Mouse (Mus musculus): Measurements from ENCODE around the gene C2. TPM values are rescaled to one million over a fixed set of nuclear protein-coding genes. Genes with fewer than 3 reads are reported as not detected.

The C2 gene
- polyA plus RNA-seq, 1 experiment from 2014 or later: 3.6 TPM

DNA sequence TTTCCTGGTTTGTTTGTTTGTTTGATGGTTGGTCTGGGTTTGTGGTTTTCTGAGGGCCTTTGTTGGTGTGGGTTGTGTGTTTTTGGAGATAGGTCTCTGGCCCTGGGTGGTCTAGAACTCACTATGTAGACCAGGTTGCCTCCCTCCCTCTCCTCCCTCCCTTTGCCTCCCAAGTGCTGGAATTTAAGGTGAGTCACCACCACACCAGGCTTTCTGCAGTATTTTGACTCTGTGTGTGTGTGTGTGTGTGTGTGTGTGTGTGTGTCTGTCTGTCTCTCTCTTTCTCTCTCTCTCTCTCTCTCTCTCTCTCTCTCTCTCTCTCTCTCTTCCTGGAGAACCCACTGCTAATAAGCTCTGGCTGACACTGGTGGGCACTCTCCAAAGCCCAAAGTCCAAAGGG lies 16.9 kb downstream of the C2 start:
- Histone ChIP-seq H3K4me3 (replicated peaks; ENCODE audit: low read depth, low read length) (no peak overlapping the region), H3K9ac (replicated peaks; ENCODE audit: low read length) (no peak overlapping the region), H3K27me3 (ENCODE audit: control insufficient read depth, insufficient read depth, low read length) (no peaks in the 10 kb centered on the region), H3K4me1 (ENCODE audit: control insufficient read depth, insufficient read depth, low read length) (no peaks in the 10 kb centered on the region), H3K4me2 (ENCODE audit: low read length) (no peak overlapping the region), H3K27ac (replicated peaks; ENCODE audit: low read depth, low read length) (no peak overlapping the region), H3K9me3 (ENCODE audit: control insufficient read depth, low read length) (no peaks in the 10 kb centered on the region), H3K36me3 (ENCODE audit: control insufficient read depth, insufficient read depth, low read length) (no peaks in the 10 kb centered on the region)
- DNase-seq (no peak), ATAC-seq (ENCODE audit: low FRiP score, low TSS enrichment) (no peak)

DNA sequence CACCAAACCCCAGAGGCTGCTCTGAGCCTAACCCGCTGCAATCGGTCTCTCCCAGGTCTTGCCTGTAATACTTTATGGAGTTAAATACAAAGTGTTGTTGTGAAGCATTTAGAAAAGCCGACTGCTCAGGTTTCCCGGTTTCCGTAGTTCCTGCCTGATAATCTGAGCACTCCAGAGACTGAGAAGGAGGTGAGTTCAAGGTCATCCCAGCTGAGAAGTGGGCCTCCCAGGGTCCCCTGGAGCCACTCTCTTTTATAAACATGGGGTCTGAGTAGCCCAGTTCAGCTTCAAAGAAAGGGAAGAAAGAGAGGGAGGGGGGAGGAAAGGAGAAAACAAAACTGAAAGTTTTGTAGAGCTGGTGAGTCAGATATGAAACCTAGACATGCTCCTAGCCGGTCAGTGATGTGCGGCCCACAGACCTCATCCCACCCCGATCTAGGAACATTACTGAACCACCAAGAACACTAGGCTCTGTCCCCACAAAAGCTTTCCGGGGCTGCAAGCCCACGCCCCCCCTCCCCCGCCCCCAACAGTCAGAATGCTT lies 18.7 kb downstream of the C2 start, which contains the start of gene Zbtb12:
Gene Zbtb12 (plus strand): TSS at position 148 of the 544 bp plus-strand sequence.
- ATAC-seq (ENCODE audit: low FRiP score, low TSS enrichment): no peak

DNA sequence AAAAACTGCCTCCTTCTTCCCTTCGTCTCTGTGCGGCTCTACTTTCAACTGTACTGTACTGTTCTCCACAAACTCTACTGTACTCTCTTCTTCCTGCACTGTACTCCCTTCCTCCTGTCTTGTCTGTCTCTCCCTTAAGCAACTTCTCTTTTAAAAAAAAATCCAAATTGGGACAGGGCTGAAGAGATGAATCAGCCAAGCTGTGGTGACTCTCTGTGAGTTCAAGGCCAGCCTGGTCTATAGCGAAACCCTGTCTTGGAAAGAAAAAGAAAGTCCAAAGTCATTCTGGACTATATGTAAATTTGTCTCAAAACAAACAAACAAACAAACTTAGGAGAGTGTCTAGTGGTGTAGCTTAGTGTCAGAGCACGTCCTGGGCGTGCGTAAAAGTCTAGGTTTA lies 23.7 kb downstream of the C2 start:
- Histone ChIP-seq H3K9me3 (ENCODE audit: control insufficient read depth, low read length) (no peaks in the 10 kb centered on the region), H3K4me2 (ENCODE audit: low read length) (no peak overlapping the region), H3K4me1 (ENCODE audit: control insufficient read depth, insufficient read depth, low read length) (no peaks in the 10 kb centered on the region), H3K9ac (replicated peaks; ENCODE audit: low read length) (no peak overlapping the region), H3K4me3 (replicated peaks; ENCODE audit: low read depth, low read length) (no peak overlapping the region), H3K36me3 (ENCODE audit: control insufficient read depth, insufficient read depth, low read length) (no peaks in the 10 kb centered on the region), H3K27ac (replicated peaks; ENCODE audit: low read depth, low read length) (no peak overlapping the region), H3K27me3 (ENCODE audit: control insufficient read depth, insufficient read depth, low read length) (no peaks in the 10 kb centered on the region)
- ATAC-seq (ENCODE audit: low FRiP score, low TSS enrichment) (no peak), DNase-seq (no peak)
- 93% methylated on average over 6 of the region's 6 CpGs for WGBS

More for the DNA sequence above, 18.7 kb downstream of the C2 start, which contains the start of gene Zbtb12:
- H3K9me3 ChIP-seq (ENCODE audit: control insufficient read depth, low read length): no peaks in the 10 kb centered on the region
- H3K4me1 ChIP-seq (ENCODE audit: control insufficient read depth, insufficient read depth, low read length): no peaks in the 10 kb centered on the region
- DNase-seq: no peak
- H3K27ac ChIP-seq (replicated peaks; ENCODE audit: low read depth, low read length): no peak within 1 kb of the TSS
- H3K4me3 ChIP-seq (replicated peaks; ENCODE audit: low read depth, low read length): no peak within 1 kb of the TSS
- H3K4me2 ChIP-seq (ENCODE audit: low read length): no peak within 1 kb of the TSS
- no peak within 1 kb of the TSS for H3K9ac ChIP-seq (replicated peaks; ENCODE audit: low read length)
- WGBS: 72% methylated on average over 11 of the region's 11 CpGs
- no peaks in the 10 kb centered on the region for H3K36me3 ChIP-seq (ENCODE audit: control insufficient read depth, insufficient read depth, low read length)
- no peaks in the 10 kb centered on the region for H3K27me3 ChIP-seq (ENCODE audit: control insufficient read depth, insufficient read depth, low read length)

DNA sequence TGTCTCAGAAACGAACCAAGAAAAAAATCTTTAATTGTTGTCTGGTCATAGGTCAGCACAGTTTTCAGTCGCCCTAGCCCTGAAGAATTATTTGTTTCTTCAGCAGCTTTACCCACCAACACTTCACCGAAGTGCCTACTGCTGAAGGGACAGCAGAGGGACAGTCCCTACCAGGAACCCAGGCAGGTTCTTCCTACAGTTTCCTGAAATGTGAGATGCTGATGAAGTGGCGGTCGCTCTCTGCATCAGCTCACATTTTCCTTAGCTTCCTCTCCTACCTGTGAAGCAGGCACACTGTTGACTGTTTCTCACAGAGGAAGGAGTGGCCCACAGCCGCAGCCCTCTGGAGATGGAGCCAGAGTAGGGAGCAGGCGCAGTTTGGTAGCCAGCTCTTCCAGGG lies 32.1 kb downstream of the C2 start:
- WGBS: 70% methylated on average over 7 of the region's 7 CpGs
- no peak for DNase-seq

DNA sequence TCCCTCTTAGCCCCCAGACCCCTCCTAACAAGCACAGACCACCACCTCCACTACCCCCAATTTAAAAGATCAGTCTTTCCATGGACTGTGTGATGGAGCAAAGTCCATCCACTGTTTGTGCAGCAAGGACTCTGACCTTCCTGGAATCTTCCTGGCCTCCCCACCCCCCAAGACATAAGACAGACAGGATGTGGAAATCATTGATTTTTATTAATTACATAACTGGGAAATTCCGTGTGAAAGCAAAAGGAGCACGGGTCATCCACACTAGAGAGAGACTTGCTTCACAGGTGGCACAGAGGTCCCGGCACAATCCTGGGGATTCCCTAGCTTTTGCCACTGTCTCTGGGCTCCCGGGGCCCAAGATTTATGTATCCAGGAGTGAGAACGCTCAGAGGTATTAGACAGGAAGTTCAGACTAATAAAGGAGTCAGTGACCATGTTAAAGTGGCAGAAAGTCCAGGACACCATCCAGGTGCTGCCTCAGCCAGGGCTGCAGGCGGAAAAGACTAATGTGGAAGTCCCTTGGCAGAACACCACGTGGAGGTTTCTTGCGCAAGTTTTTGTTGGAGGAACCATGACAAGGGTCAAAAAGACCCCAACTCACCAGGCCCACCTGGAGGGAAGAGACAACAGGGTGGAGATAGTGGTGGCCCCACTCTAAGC lies 35.5 kb downstream of the C2 start, which contains the start of gene Cfb:
Gene Cfb (minus strand): TSS at position 103 of the 666 bp plus-strand sequence.
- ATAC-seq (ENCODE audit: low FRiP score, low TSS enrichment): no peak
- peaks cover 6% of the 10 kb centered on the region; the same call in 1 of the 2 replicates for H3K36me3 ChIP-seq (ENCODE audit: control insufficient read depth, insufficient read depth, low read length)
- no peaks in the 10 kb centered on the region for H3K9me3 ChIP-seq (ENCODE audit: control insufficient read depth, low read length)
- no peak within 1 kb of the TSS for H3K9ac ChIP-seq (replicated peaks; ENCODE audit: low read length)
- no peaks in the 10 kb centered on the region for H3K4me1 ChIP-seq (ENCODE audit: control insufficient read depth, insufficient read depth, low read length)
- no peak for DNase-seq
- 75% methylated on average over 8 of the region's 8 CpGs for WGBS
- no peaks in the 10 kb centered on the region for H3K27me3 ChIP-seq (ENCODE audit: control insufficient read depth, insufficient read depth, low read length)
- H3K4me2 ChIP-seq (ENCODE audit: low read length): no peak within 1 kb of the TSS
- H3K27ac ChIP-seq (replicated peaks; ENCODE audit: low read depth, low read length): no peak within 1 kb of the TSS
- H3K4me3 ChIP-seq (replicated peaks; ENCODE audit: low read depth, low read length): no peak within 1 kb of the TSS

More for the DNA sequence above, 32.1 kb downstream of the C2 start:
- H3K9me3 ChIP-seq (ENCODE audit: control insufficient read depth, low read length): no peaks in the 10 kb centered on the region
- no peaks in the 10 kb centered on the region for H3K4me1 ChIP-seq (ENCODE audit: control insufficient read depth, insufficient read depth, low read length)
- H3K36me3 ChIP-seq (ENCODE audit: control insufficient read depth, insufficient read depth, low read length): no peaks in the 10 kb centered on the region
- H3K27ac ChIP-seq (replicated peaks; ENCODE audit: low read depth, low read length): no peak overlapping the region
- no peak overlapping the region for H3K9ac ChIP-seq (replicated peaks; ENCODE audit: low read length)
- no peaks in the 10 kb centered on the region for H3K27me3 ChIP-seq (ENCODE audit: control insufficient read depth, insufficient read depth, low read length)
- H3K4me2 ChIP-seq (ENCODE audit: low read length): no peak overlapping the region
- no peak overlapping the region for H3K4me3 ChIP-seq (replicated peaks; ENCODE audit: low read depth, low read length)
- no peak for ATAC-seq (ENCODE audit: low FRiP score, low TSS enrichment)

DNA sequence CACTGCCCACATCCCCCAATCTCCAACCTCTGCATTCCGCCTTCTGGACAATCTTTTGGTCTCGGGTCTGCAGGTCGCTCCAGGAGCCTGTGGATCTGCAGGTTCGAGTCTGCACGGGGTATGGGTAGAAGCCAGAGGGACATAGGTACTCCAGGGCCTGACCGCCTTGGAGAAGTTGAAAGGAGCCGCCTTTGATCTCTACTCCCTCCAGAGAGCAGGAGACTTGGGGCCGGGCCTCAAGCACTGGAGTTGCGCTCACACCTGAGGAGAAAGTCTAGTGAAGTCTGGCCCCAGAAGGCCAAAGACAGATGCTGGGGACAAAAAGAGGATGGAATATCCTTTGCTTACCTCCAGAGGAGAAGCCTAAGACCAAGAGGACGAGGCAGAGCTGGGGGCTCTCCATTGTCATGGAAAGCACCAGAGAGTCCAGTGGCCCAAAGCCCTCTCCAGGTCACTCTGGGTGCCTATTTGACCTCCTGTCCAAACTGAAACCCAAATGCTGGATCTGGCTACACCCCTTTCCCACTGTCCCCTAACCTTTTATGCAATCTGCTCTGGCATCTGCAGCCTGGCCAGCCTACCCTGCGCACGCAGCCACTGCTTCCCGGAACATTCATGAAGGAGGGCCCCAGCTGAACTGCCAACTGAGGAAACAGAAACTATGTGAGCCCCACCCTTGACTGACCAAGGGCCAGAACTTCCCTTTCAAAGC lies 36.2 kb downstream of the C2 start:
- no peaks in the 10 kb centered on the region for H3K9me3 ChIP-seq (ENCODE audit: control insufficient read depth, low read length)
- WGBS: 68% methylated on average over 13 of the region's 13 CpGs
- no peak overlapping the region for H3K27ac ChIP-seq (replicated peaks; ENCODE audit: low read depth, low read length)
- DNase-seq: no peak
- H3K36me3 ChIP-seq (ENCODE audit: control insufficient read depth, insufficient read depth, low read length): peaks cover 11% of the 10 kb centered on the region; the same call in 1 of the 2 replicates
- no peak overlapping the region for H3K4me2 ChIP-seq (ENCODE audit: low read length)
- no peak for ATAC-seq (ENCODE audit: low FRiP score, low TSS enrichment)
- no peak overlapping the region for H3K9ac ChIP-seq (replicated peaks; ENCODE audit: low read length)
- H3K27me3 ChIP-seq (ENCODE audit: control insufficient read depth, insufficient read depth, low read length): no peaks in the 10 kb centered on the region
- no peak overlapping the region for H3K4me3 ChIP-seq (replicated peaks; ENCODE audit: low read depth, low read length)
- no peaks in the 10 kb centered on the region for H3K4me1 ChIP-seq (ENCODE audit: control insufficient read depth, insufficient read depth, low read length)

DNA sequence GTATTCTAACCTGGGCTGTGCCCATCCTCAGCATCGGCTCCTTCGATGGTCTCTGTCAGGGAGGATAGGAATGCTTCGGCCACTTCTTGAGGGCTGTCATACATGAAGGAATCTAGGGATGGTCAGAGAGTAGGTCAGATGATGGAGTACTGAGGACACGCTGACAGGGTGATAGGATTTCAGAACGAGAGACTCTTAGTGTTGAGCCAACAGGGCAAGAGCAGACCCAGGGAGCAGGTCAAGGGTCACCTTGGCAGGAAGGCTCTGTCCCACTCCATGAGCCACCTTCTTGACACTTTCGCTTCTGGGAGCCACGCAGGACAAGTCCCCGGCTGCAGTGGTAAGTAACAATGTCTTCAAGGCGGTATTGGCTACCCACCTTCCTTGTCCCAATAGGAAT lies 37.6 kb downstream of the C2 start:
- no peak overlapping the region for H3K9ac ChIP-seq (replicated peaks; ENCODE audit: low read length)
- DNase-seq (no peak), ATAC-seq (ENCODE audit: low FRiP score, low TSS enrichment) (no peak)
- H3K4me2 ChIP-seq (ENCODE audit: low read length): no peak overlapping the region
- H3K4me1 ChIP-seq (ENCODE audit: control insufficient read depth, insufficient read depth, low read length): no peaks in the 10 kb centered on the region
- 88% methylated on average over 9 of the region's 9 CpGs for WGBS
- H3K9me3 ChIP-seq (ENCODE audit: control insufficient read depth, low read length): no peaks in the 10 kb centered on the region
- no peaks in the 10 kb centered on the region for H3K27me3 ChIP-seq (ENCODE audit: control insufficient read depth, insufficient read depth, low read length)
- H3K36me3 ChIP-seq (ENCODE audit: control insufficient read depth, insufficient read depth, low read length): peaks cover 23% of the 10 kb centered on the region
- H3K27ac ChIP-seq (replicated peaks; ENCODE audit: low read depth, low read length): no peak overlapping the region
- no peak overlapping the region for H3K4me3 ChIP-seq (replicated peaks; ENCODE audit: low read depth, low read length)

DNA sequence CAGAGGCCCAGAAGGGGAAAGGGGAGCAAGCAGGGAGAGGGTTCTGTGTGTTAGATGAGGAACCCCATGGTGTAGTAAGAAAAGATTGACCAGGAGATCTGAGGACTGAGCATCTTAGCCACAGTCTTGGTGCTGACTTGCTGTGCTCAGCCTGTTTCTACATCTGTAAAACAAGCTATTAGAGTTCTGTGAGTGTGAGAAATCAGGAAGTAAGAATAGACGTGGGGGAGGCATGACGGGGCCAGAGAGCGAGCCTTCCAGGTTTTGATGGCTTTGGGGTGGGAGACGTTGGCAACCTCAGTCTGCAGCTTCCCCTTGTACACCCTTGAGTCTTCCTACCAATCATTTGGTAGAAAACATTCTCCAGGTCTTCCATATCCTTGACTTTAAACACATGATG lies 39.4 kb downstream of the C2 start:
- Histone ChIP-seq H3K9ac (replicated peaks; ENCODE audit: low read length) (no peak overlapping the region), H3K4me3 (replicated peaks; ENCODE audit: low read depth, low read length) (no peak overlapping the region), H3K36me3 (ENCODE audit: control insufficient read depth, insufficient read depth, low read length) (peaks cover 40% of the 10 kb centered on the region), H3K4me2 (ENCODE audit: low read length) (no peak overlapping the region), H3K4me1 (ENCODE audit: control insufficient read depth, insufficient read depth, low read length) (no peaks in the 10 kb centered on the region), H3K9me3 (ENCODE audit: control insufficient read depth, low read length) (no peaks in the 10 kb centered on the region), H3K27ac (replicated peaks; ENCODE audit: low read depth, low read length) (no peak overlapping the region), H3K27me3 (ENCODE audit: control insufficient read depth, insufficient read depth, low read length) (no peaks in the 10 kb centered on the region)
- ATAC-seq (ENCODE audit: low FRiP score, low TSS enrichment): no peak
- 84% methylated on average over 4 of the region's 4 CpGs for WGBS
- no peak for DNase-seq

Measured in midbrain, embryonic 14.5 days (tissue).